Mouse (Mus musculus) Muller cell, postnatal 12 days (primary cell): ENCODE measurements around the gene Gm6502.
"Not testable (repeated sequence)": the region's sequence is repeated elsewhere in the genome, so short reads cannot be mapped to it uniquely, and the experiment has no call there.

ENCODE experiments used
- DNase-seq: peaks from one replicate; pipeline ENCODE4 v3.0.0-alpha.2; 2015; ENCODE audit errors: inconsistent ontology term

The Gm6502 gene

GRCm38 (mm10) chr5:94314135-94314534, at the start of gene Gm6502:
Gene Gm6502 (plus strand): TSS chr5:94314435.
- not testable (repeated sequence) for DNase-seq

- not testable (repeated sequence) for DNase-seq
Measured at GRCm38 (mm10) chr5:94306696-94307095, 7.5 kb upstream of the Gm6502 start, which contains the start of gene A430089I19Rik. Gene A430089I19Rik (minus strand): TSS chr5:94306796.

DNA sequence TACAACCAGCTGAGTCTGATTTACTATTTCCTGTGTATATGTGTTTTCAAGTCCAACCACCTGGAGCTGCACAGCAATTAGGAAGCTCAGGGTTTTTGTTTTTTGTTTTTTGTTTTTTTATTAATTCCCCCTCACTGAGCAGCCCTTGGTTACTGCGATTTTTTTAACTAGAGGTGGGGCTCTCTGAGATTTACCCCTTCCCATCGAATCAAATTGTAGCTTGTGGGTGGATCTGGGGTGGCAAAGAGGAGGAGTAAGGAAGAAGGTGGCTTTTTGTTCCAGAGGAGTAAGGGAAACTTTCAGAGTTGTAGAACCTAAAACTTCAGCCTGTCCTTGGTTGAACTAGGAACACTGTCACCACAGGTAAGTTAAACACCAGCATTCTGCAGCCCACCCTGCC, 25.2 kb downstream of the Gm6502 start, which contains the start of gene AA792892:
Gene AA792892, plus strand, starts transcription at position 301 of the 400 bp plus-strand sequence.
- DNase-seq = not testable (repeated sequence)
